Mouse (Mus musculus) Patski (cell line): Measurements from ENCODE around the gene Tmem273. TPM values are rescaled to one million over a fixed set of nuclear protein-coding genes. Genes with fewer than 3 reads are reported as not detected.

ENCODE experiments used
- ATAC-seq: fragments of 100-300 bp; one replicate; pipeline ENCODE4 v1.8.0; 2021
- CTCF ChIA-PET: fragments of 350-600 bp; sonication (Branson Sonifier 250); formaldehyde crosslinking; loops from one replicate; lab custom pipeline; 2022; ENCODE audit warnings: inconsistent platforms; lab: Charles Lee
- POLR2A ChIA-PET: fragments of 350-600 bp; sonication (Branson Sonifier 250); formaldehyde crosslinking; loops from one replicate; lab custom pipeline; 2022; ENCODE audit warnings: antibody characterized with exemption, inconsistent platforms; lab: Charles Lee
- DNase-seq: peaks from one replicate; pipeline ENCODE4 v3.0.0-alpha.2; 2011; ENCODE audit warnings: low read depth, low spot score
- H3K27me3 ChIP-seq: fragments of 371-371 bp; one replicate; pipeline ENCODE4 v1.5.1; 2021
- CTCF ChIP-seq: fragments of 100-300 bp; IDR thresholded peaks from one replicate; pipeline ENCODE4 v1.5.1; 2021
- in situ Hi-C: fragments of 300-500 bp; cut with MboI; formaldehyde crosslinking; loops from 3 replicates; pipeline ENCODE4 v1.11.1; 2018; ENCODE audit warnings: low pct_unique_long_range_greater_than_20kb, mixed read lengths
- polyA plus RNA-seq: library from polyadenylated mRNA; unstranded; gene quantifications from one replicate; pipeline ENCODE4 v1.2.3, GENCODE M21; 2021

Gene Tmem273
- polyA plus RNA-seq, 1 experiment from 2014 or later, result not detected

DNA sequence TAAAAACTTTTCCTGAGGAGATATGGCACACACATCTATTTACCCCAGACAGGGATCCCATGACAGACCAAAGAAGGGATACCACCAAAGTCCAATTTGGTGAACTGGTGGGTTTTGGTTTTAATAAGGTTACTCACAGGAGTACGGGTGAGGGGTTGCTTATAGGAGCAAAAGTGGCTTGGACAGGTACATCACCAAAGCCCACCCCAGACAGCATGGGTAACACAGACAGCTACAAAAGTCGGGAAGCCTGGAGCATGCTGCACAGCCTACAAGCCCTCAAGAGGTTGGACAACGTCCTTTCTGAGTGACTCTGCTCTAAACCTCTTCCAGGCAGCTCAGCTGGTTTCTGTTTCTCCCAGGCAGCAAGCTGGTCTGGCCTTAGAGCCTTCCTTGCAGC is 7.4 kb upstream of the Tmem273 start:
- no peak for TF ChIP-seq CTCF
- DNase-seq (no peak), ATAC-seq (no peak)
- ChIA-PET POLR2A (no interaction called here), CTCF (no interaction called here)
- in situ Hi-C loops, result no loop called here
- peaks cover 6% of the 10 kb centered on the region for H3K27me3 ChIP-seq

DNA sequence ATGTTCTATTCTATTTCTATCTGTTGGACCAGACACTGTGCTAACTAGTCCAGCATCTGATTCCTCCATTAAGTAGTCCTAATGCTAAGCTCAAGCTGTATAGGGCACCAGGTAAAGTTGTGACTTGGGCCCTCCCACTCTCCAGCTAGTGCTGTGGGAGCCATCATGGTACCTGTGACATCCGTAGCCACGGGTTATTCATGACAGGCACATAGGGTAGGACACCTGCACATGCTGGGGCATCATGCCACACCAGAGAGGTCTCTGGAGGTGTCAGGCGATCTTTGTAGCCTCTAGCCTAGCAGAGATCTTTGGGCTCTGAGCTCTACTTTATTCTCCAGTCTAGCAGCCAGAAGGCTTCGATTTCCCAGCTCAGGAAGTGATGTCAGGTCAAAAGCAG is 2.9 kb upstream of the Tmem273 start:
- ChIA-PET POLR2A (no interaction called here), CTCF (no interaction called here)
- no peak for TF ChIP-seq CTCF
- in situ Hi-C loops, result no loop called here
- DNase-seq (no peak), ATAC-seq (no peak)
- peaks cover 6% of the 10 kb centered on the region for H3K27me3 ChIP-seq

GRCm38 (mm10) chr14:32784130-32784747 is 1.5 kb upstream of the Tmem273 start:
- ChIA-PET CTCF (no interaction called here), POLR2A (no interaction called here)
- DNase-seq, result no peak
- H3K27me3 ChIP-seq, result peaks cover 6% of the 10 kb centered on the region
- no peak for TF ChIP-seq CTCF
- in situ Hi-C loops, result no loop called here
- no peak for ATAC-seq

DNA sequence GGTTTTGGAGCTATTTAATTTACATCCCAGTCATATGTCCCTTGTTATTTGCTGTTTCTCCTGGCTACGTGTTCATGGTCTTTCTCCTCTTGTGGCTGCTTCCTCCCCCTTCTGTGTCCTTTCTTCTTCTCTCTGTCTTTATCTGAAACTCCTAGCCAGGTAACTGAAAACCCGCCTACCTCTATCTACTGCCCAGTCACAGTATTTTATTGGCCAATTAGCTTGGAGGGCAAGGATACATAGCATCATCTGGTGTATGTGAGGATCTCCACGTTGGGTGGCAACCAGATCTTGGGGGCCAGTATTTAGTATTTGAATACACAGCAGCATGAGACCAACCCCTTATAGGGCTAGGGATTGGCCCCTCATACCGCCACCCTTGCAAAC is 1.0 kb upstream of the Tmem273 start:
- ChIA-PET CTCF (no interaction called here), POLR2A (no interaction called here)

GRCm38 (mm10) chr14:32787691-32788090 is 1.9 kb downstream of the Tmem273 start:
- ATAC-seq (no peak), DNase-seq (no peak)
- peaks cover 16% of the 10 kb centered on the region for H3K27me3 ChIP-seq
- in situ Hi-C loops, result no loop called here
- ChIA-PET CTCF (interaction anchor here (0.6 kb wide), 1 partner anchor 9 kb away, joined by 3 read pairs; no protein-coding TSS in a partner anchor), POLR2A (interaction anchor here (0.7 kb wide), 1 partner anchor 143 kb away, joined by 4 read pairs; no protein-coding TSS in a partner anchor)
- no peak for TF ChIP-seq CTCF

More for the DNA sequence above, 1.0 kb upstream of the Tmem273 start:
- DNase-seq (no peak), ATAC-seq (no peak)
- no peak for TF ChIP-seq CTCF
- in situ Hi-C loops, result no loop called here
- H3K27me3 ChIP-seq, result peaks cover 11% of the 10 kb centered on the region

GRCm38 (mm10) chr14:32796375-32796774 is 10.6 kb downstream of the Tmem273 start:
- H3K27me3 ChIP-seq, result peaks cover 24% of the 10 kb centered on the region
- TF ChIP-seq CTCF, result no peak
- in situ Hi-C loops, result no loop called here
- ChIA-PET POLR2A (no interaction called here), CTCF (interaction anchor here (0.6 to 1.3 kb wide), 2 partner anchors 9 to 29 kb away, joined by 3 read pairs; no protein-coding TSS in a partner anchor)
- ATAC-seq (no peak), DNase-seq (no peak)

- ATAC-seq, result no peak
- CTCF ChIA-PET, result interaction anchor here (1.3 kb wide), 1 partner anchor 30 kb away, joined by 3 read pairs; no protein-coding TSS in a partner anchor
- peaks cover 18% of the 10 kb centered on the region for H3K27me3 ChIP-seq
- POLR2A ChIA-PET, result no interaction called here
- in situ Hi-C loops, result no loop called here
- DNase-seq, result no peak
- TF ChIP-seq CTCF, result no peak
Observed at GRCm38 (mm10) chr14:32797803-32798202, 12.0 kb downstream of the Tmem273 start.

DNA sequence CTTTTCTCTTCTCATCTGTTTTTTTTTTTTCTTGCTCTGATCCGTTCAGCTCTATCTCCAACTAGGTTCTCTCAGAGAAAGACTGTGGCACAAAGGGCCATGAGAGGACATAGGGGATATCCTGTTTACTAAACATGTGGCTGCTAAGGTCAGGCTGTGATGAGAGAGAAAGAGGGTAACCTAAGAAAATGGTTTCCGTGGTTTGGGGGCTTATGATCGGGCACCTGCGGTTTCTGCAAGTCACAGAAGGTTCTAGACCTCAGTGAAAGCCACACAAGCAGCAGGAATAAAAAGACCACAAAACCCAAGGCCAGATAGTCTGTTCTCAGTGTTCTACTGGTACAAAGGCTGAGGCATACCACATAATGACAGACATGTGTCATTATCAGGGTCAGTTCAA is 12.6 kb downstream of the Tmem273 start:
- ATAC-seq, result no peak
- ChIA-PET POLR2A (no interaction called here), CTCF (no interaction called here)
- H3K27me3 ChIP-seq, result peaks cover 18% of the 10 kb centered on the region
- DNase-seq, result no peak
- no peak for TF ChIP-seq CTCF
- in situ Hi-C loops, result no loop called here

DNA sequence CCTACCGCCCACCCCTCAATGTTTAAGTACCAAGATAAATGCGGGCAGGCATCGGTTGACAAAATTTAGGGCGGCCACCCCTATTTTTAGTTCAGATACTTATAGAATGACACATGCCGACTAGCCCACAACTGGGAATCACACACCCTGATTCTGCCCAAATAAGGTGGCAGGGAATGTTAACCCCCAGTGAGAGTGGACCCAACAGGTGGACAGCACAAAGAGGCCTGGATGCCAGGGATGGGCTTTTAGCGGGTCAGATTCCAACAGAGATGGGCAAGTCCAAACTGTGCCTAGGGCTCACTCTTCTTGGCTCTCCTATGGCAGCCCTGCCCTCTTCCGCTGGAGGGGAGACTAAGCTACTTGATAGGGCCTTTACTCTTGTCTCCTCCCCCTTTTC is 14.3 kb downstream of the Tmem273 start:
- ChIA-PET POLR2A (no interaction called here), CTCF (no interaction called here)
- in situ Hi-C loops, result loop anchor here (10.0 kb wide), 1 partner anchor 195 kb away; no protein-coding TSS in a partner anchor
- H3K27me3 ChIP-seq, result peaks cover 15% of the 10 kb centered on the region
- DNase-seq (no peak), ATAC-seq (no peak)
- no peak for TF ChIP-seq CTCF

- DNase-seq (no peak), ATAC-seq (no peak)
- ChIA-PET POLR2A (no interaction called here), CTCF (no interaction called here)
- TF ChIP-seq CTCF, result no peak
- peaks cover 15% of the 10 kb centered on the region for H3K27me3 ChIP-seq
- in situ Hi-C loops, result loop anchor here (10.0 kb wide), 1 partner anchor 196 kb away; no protein-coding TSS in a partner anchor
Observed at GRCm38 (mm10) chr14:32801016-32801661, 15.4 kb downstream of the Tmem273 start.

DNA sequence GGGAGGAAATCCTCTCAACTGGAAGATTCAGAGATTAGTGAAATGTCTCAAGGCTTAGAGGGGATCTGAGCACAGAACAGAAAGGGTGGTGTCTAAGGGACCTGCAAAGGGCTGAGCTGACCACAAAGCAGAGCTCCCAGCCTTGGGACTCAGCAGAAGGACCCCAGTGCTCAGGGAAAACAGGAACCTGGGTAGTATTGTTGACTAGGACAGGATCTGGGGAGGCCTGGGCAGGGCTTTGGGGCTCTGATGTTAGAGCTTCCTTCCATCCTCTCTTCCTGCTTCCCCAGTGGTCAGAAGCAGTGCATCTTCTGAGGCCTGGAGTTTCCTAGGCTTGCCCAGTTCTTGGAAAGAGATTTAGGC is 15.9 kb downstream of the Tmem273 start:
- H3K27me3 ChIP-seq, result peaks cover 15% of the 10 kb centered on the region
- ChIA-PET POLR2A (no interaction called here), CTCF (no interaction called here)
- no peak for TF ChIP-seq CTCF
- no peak for DNase-seq
- in situ Hi-C loops, result loop anchor here (10.0 kb wide), 1 partner anchor 197 kb away; no protein-coding TSS in a partner anchor
- no peak for ATAC-seq
